Mouse (Mus musculus) lung, postnatal 0 days (tissue): ENCODE results near the gene Gm45233.

Source experiments
- CTCF ChIP-seq: IDR thresholded peaks from 2 replicates; pipeline ENCODE4 v1.5.1; 2016; ENCODE audit warnings: antibody characterized with exemption, mild to moderate bottlenecking
- EP300 ChIP-seq: IDR thresholded peaks from 2 replicates; pipeline ENCODE4 v1.6.1; 2016; ENCODE audit warnings: antibody characterized with exemption, mild to moderate bottlenecking, control low read depth

GRCm38 (mm10) chr7:43436341-43437255 is 7.3 kb upstream of the Gm45233 start, which contains the start of gene Nkg7:
- TF ChIP-seq CTCF (no peak), EP300 (no peak)
